Mouse (Mus musculus): Measurements from ENCODE around the gene Eef2. TPM values are rescaled to one million over a fixed set of nuclear protein-coding genes. Genes with fewer than 3 reads are reported as not detected.
A peak's percentile ranks its signal among the peaks of the same experiment; 100 is the strongest.
"Not testable (repeated sequence)": the region's sequence is repeated elsewhere in the genome, so short reads cannot be mapped to it uniquely, and the experiment has no call there.

The Eef2 gene
- polyA plus RNA-seq, 1 experiment from 2014 or later = 537 TPM

DNA sequence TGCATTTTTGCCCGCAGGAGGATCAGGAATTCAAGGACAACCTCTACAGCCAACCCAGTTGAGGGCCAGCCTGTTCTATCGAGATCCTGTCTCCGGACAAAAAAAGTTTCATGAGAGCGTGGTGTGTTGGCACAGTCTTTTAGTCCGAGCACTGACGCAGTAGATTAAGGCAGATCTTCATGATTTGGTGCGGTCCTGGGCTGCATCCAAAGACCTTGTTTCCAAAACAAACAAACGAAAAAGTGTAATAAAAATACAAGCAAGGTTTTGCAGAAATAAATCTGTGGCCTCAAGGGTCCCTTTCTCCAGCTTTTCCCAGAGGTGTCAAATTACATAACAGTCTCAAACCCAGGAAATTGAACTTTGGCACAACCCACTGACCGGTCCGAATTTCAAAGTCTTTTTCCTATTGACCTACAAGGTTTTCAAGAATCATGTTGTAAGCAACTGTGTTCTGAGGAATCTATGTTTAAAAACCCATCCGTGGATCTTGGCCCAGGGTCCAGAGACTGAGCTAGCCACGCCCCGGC, 430 bp upstream of the Eef2 start:
- H3K9ac ChIP-seq = peak overlapping the region; percentile 59
- peaks cover 71% of the 10 kb centered on the region for H3K4me1 ChIP-seq (replicated peaks)
- H3K4me2 ChIP-seq = peak overlapping the region; percentile 58
- peaks cover 38% of the 10 kb centered on the region for H3K36me3 ChIP-seq
- H3K27me3 ChIP-seq = no peaks in the 10 kb centered on the region
- no peaks in the 10 kb centered on the region for H3K9me3 ChIP-seq
- peak overlapping the region; percentile 97 for H3K27ac ChIP-seq (replicated peaks)
- WGBS = 7% methylated on average over 13 of the region's 13 CpGs
- no peak for ATAC-seq (ENCODE audit: low read depth)
- peak overlapping the region; percentile 91 for H3K4me3 ChIP-seq

DNA sequence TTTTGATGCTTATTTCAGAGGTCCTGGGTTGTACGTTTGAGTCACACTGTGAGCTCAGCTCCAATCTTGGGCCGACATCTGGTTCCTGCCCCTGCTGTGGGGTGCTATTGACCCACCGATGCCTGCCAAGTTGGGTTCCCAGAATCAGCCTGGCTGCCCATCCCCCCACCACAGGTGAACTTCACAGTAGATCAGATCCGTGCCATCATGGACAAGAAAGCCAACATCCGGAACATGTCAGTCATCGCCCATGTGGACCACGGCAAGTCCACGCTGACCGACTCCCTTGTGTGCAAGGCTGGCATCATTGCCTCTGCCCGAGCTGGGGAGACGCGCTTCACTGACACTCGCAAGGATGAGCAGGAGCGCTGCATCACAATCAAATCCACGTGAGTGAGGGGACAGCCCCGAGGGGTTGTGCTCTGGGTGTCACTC, 1.1 kb downstream of the Eef2 start:
- ATAC-seq (ENCODE audit: low read depth) = no peak
- Histone ChIP-seq H3K9ac (peak overlapping the region; percentile 97), H3K4me3 (peak overlapping the region; percentile 91), H3K27me3 (no peaks in the 10 kb centered on the region), H3K4me1 (replicated peaks) (peaks cover 86% of the 10 kb centered on the region), H3K27ac (replicated peaks) (peak overlapping the region; percentile 92), H3K36me3 (peaks cover 53% of the 10 kb centered on the region), H3K9me3 (no peaks in the 10 kb centered on the region), H3K4me2 (peak overlapping the region; percentile 98)
- WGBS = 14% methylated on average over 16 of the region's 16 CpGs

DNA sequence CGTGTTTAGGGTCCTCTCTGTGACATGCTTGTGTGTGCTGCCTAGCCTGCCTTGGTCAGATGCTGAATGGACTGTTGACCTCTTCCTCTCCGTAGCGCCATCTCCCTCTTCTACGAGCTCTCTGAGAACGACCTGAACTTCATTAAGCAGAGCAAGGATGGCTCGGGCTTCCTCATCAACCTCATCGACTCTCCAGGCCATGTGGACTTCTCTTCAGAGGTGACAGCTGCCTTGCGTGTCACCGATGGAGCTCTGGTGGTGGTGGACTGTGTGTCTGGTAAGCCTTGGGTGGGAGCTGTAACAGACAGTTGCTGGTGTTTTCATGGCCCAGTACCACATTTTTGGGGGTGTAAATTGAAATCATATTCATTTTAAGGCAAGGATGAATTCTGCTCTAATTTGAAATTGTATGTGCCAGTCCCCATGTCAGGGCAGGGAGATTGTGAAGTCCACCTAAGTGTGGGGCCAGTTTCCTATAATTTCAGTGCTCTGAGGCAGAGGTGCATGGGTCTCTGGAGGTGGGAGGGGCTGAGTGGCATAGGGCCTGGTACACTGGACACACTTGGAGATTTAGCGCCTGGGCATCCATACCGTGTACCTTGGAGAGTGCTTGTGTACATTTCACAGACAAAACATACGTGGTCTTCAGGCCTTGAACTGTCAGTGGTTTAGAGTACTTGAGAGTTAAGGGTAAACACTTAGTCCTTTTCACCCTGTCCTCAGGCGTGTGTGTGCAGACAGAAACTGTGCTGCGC, 1.7 kb downstream of the Eef2 start:
- 69% methylated on average over 14 of the region's 14 CpGs for WGBS

DNA sequence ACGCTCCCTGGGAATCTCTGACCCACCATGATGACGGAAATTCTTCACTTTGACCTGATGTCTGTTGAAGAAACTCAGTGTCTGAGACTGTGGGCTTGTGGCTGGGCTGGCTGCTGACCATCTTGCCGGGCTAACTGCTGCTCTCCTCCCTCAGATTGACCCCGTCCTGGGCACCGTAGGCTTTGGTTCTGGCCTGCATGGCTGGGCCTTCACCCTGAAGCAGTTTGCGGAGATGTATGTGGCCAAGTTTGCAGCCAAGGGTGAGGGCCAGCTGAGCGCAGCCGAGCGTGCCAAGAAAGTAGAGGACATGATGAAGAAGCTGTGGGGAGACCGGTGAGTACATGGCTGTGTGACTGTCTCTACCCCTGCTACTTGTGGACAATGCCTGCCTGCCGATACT, 2.5 kb downstream of the Eef2 start:
- Histone ChIP-seq H3K4me3 (0 out of 2 replicates have a peak overlapping the region, but pooled peaks have one; percentile 91), H3K4me1 (replicated peaks) (peaks cover 78% of the 10 kb centered on the region), H3K9me3 (no peaks in the 10 kb centered on the region), H3K9ac (no peak overlapping the region), H3K27me3 (no peaks in the 10 kb centered on the region), H3K27ac (replicated peaks) (no peak overlapping the region), H3K36me3 (peaks cover 53% of the 10 kb centered on the region), H3K4me2 (no peak overlapping the region)
- no peak for ATAC-seq (ENCODE audit: low read depth)
- 96% methylated on average over 11 of the region's 11 CpGs for WGBS

More for the DNA sequence above, 1.7 kb downstream of the Eef2 start:
- H3K36me3 ChIP-seq = peaks cover 53% of the 10 kb centered on the region
- H3K9ac ChIP-seq = peak overlapping the region; percentile 97
- H3K4me2 ChIP-seq = peak overlapping the region; percentile 98
- no peaks in the 10 kb centered on the region for H3K9me3 ChIP-seq
- peaks cover 80% of the 10 kb centered on the region for H3K4me1 ChIP-seq (replicated peaks)
- H3K27me3 ChIP-seq = no peaks in the 10 kb centered on the region
- no peak overlapping the region for H3K27ac ChIP-seq (replicated peaks)
- peak overlapping the region; percentile 91 for H3K4me3 ChIP-seq
- no peak for ATAC-seq (ENCODE audit: low read depth)

DNA sequence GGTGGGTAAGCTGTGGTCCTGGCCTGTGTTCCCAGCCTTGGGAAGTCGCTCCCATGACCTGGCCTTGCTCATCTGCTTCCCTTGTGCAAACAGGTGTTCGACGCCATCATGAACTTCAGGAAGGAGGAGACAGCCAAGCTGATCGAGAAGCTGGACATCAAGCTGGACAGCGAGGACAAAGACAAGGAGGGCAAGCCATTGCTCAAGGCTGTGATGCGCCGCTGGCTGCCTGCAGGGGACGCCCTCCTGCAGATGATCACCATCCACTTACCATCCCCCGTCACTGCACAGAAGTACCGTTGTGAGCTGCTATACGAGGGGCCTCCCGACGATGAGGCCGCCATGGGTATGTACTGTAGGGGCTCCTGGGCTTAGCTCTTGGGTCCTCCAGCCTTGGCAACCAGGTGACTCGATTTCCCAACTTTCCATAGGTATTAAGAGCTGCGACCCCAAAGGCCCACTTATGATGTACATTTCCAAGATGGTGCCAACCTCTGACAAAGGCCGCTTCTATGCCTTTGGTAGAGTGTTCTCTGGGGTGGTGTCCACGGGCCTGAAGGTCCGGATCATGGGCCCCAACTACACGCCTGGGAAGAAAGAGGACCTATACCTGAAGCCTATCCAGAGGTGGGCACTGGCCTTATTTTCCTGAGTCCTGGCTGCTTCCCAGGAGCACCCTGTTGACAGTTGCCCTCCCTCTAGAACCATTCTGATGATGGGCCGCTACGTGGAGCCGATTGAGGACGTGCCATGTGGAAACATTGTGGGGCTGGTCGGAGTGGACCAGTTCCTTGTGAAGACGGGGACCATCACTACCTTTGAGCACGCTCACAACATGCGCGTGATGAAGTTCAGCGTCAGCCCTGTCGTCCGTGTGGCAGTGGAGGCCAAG, 3.3 kb downstream of the Eef2 start:
- Histone ChIP-seq H3K4me1 (replicated peaks) (peaks cover 78% of the 10 kb centered on the region), H3K9ac (no peak overlapping the region), H3K36me3 (peaks cover 60% of the 10 kb centered on the region), H3K27me3 (no peaks in the 10 kb centered on the region), H3K27ac (replicated peaks) (no peak overlapping the region; the same call in none of the 2 replicates), H3K4me2 (no peak overlapping the region), H3K4me3 (no peak overlapping the region), H3K9me3 (no peaks in the 10 kb centered on the region)
- 91% methylated on average over 32 of the region's 32 CpGs for WGBS
- ATAC-seq (ENCODE audit: low read depth) = no peak

DNA sequence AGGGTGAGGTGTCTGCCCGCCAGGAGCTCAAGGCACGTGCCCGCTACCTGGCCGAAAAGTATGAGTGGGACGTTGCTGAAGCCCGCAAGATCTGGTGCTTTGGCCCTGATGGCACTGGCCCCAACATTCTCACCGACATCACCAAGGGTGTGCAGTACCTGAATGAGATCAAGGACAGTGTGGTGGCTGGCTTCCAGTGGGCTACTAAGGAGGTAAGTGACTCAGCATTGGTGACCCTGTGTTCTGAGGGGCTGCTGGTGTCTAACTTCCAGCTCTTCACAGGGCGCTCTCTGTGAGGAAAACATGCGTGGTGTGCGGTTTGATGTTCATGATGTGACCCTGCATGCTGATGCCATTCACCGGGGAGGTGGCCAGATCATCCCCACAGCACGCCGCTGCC, 4.5 kb downstream of the Eef2 start:
- Histone ChIP-seq H3K27me3 (no peaks in the 10 kb centered on the region), H3K27ac (replicated peaks) (no peak overlapping the region), H3K9ac (no peak overlapping the region), H3K9me3 (no peaks in the 10 kb centered on the region), H3K36me3 (peaks cover 71% of the 10 kb centered on the region), H3K4me1 (replicated peaks) (peaks cover 68% of the 10 kb centered on the region), H3K4me2 (no peak overlapping the region), H3K4me3 (no peak overlapping the region)
- no peak for ATAC-seq (ENCODE audit: low read depth)
- 94% methylated on average over 13 of the region's 13 CpGs for WGBS

DNA sequence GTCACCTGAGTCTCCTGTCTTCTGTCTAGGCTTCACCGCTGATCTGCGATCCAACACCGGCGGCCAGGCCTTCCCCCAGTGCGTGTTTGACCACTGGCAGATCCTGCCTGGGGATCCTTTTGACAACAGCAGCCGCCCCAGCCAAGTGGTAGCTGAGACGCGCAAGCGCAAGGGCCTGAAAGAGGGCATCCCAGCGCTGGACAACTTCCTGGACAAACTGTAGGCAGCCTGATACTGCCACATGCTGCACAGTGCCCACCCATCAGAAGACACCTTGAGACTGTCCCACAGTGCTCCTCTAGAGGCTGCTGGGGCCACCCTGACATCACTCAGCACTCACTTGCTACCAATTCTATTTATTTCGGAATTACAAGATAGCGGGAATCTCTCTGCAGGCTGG, 5.4 kb downstream of the Eef2 start:
- not testable (repeated sequence) for H3K27me3 ChIP-seq; H3K4me3 ChIP-seq; H3K4me2 ChIP-seq; H3K9ac ChIP-seq; ATAC-seq (ENCODE audit: low read depth); H3K9me3 ChIP-seq
- WGBS = 83% methylated on average over 12 of the region's 12 CpGs
- H3K4me1 ChIP-seq (replicated peaks) = peaks cover 66% of the 10 kb centered on the region
- H3K27ac ChIP-seq (replicated peaks) = peak overlapping the region; percentile 72; the same call in 1 of the 2 replicates
- peaks cover 77% of the 10 kb centered on the region for H3K36me3 ChIP-seq

DNA sequence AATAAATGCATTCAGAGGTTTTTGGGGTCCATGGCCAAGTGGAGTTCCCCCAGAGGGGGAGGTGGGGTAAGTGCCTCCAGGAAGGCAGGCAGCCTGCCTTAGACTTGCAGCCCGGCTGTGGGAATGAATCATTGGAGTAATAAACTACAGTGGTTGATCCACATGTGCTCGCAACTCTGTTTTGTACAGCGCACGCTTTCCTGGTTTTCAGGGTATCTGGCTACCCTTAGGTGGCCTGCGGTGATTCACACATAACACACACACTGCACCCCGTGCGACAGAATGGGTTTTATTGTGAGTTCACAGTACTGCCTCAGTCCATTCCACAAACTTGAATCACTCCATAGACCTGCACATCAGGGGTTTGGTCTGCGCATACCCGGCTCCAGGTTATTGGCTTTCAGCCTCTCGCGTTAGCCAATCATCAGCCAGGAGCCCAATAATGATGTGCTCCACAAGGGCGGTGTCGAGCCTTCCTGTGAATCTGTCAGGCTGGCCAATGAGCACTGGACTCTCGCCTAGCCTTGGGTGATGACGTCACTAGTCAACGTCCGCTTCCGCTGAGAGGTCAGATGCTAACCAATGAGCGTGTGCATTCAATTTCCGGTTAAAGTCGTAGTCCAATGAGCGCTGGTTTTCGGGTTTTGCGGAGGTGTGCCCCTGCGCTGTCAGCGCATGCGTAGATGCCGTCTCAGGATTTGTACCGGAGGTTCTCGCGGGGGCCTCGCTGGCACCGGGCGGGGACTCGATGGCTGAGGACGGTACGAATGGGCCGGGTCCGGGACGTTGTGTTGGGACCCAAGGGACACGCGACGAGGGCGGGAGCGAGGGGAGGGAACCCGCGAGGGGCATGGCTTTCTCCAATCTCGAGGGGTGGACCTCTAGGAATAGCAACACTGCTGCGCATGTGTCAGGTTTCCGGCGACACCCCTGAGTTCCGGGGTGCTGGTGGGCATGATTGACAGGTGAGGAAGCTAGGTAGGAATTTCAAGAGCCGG, 6.2 kb downstream of the Eef2 start, which contains the start of gene Dapk3:
Gene Dapk3 (plus strand): TSS at position 670 of the 998 bp plus-strand sequence.
- WGBS = 4% methylated on average over 53 of the region's 53 CpGs
- Histone ChIP-seq H3K9ac (peak within 1 kb of the TSS; percentile 81), H3K9me3 (no peaks in the 10 kb centered on the region), H3K27ac (replicated peaks) (peak within 1 kb of the TSS; percentile 90), H3K4me1 (replicated peaks) (peaks cover 61% of the 10 kb centered on the region), H3K27me3 (no peaks in the 10 kb centered on the region), H3K4me2 (peak within 1 kb of the TSS; percentile 61), H3K36me3 (peaks cover 80% of the 10 kb centered on the region), H3K4me3 (peak within 1 kb of the TSS; percentile 71)
- peak; percentile 94 for ATAC-seq (ENCODE audit: low read depth)

DNA sequence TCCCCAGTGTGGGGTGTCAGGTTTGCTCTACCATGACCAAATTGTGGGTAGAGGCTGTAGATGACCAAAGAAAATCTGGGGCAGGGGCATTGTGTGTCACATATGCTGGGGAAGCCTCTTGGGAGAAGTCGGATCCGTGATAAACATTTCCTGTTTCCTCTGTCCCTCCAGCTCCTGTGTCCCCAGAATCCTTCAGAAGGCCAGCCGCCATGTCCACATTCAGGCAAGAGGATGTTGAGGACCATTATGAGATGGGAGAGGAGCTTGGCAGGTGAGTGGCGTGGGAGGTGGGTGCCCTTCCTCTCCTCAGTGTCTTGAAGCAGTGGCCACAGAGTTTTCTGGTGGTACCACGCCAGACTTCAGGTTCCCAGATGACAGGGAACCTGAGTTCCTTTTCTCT, 7.4 kb downstream of the Eef2 start, which contains the start of gene 4930442H23Rik:
Gene 4930442H23Rik (minus strand): TSS at position 45 of the 400 bp plus-strand sequence.
- no peak for ATAC-seq (ENCODE audit: low read depth)

DNA sequence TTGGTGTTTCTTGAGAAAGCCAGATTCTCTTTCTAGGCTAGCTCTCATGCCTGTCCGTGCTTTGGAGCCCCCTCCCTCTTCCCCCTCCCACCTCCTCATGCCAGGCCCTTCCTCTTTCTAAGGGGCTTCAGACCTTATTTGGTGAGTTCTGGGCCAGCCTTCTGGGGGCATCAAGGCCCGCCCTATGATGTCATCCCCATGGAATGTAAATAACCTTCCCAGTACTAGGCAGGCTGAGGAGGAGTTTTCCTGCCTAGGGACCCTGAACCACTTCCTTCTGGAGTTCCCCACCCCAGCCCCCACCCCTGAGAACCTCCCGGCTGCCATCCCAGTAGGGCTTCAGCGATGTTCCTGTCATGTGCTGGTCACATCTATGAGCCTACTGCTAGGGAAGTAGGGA, 8.3 kb downstream of the Eef2 start:
- Histone ChIP-seq H3K9me3 (no peaks in the 10 kb centered on the region), H3K4me2 (no peak overlapping the region), H3K9ac (no peak overlapping the region), H3K27ac (replicated peaks) (no peak overlapping the region), H3K4me3 (no peak overlapping the region), H3K36me3 (peaks cover 68% of the 10 kb centered on the region), H3K27me3 (no peaks in the 10 kb centered on the region), H3K4me1 (replicated peaks) (peaks cover 40% of the 10 kb centered on the region)
- 68% methylated on average over 4 of the region's 4 CpGs for WGBS
- ATAC-seq (ENCODE audit: low read depth) = no peak

More for the DNA sequence above, 7.4 kb downstream of the Eef2 start, which contains the start of gene 4930442H23Rik:
- Histone ChIP-seq H3K9me3 (no peaks in the 10 kb centered on the region), H3K4me3 (peak within 1 kb of the TSS; percentile 71), H3K36me3 (peaks cover 73% of the 10 kb centered on the region), H3K4me1 (replicated peaks) (peaks cover 50% of the 10 kb centered on the region), H3K9ac (peak within 1 kb of the TSS; percentile 81), H3K4me2 (peak within 1 kb of the TSS; percentile 61), H3K27ac (replicated peaks) (peak within 1 kb of the TSS; percentile 90), H3K27me3 (no peaks in the 10 kb centered on the region)
- WGBS = 87% methylated on average over 5 of the region's 5 CpGs

DNA sequence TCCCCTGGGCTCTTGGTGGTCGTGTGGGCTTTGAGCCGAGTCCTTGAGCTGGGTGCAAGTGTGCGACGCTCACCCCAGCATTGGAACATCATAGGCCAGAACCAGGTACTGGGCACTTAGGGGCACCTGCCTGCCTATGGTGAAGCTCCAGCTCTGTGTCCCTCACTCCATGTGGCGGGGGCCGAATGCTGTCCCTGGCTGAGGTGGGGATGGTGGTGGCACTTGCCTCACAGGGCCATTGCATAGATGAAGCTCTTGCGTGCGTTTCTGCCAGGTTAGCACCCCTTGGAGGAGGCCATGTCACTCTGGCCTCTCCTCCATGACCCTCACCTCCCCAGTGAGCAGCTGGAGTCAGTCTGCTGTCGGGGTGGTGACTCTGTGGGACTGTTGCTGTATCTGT, 10.7 kb downstream of the Eef2 start:
- Histone ChIP-seq H3K27me3 (no peaks in the 10 kb centered on the region), H3K4me3 (no peak overlapping the region), H3K36me3 (peaks cover 61% of the 10 kb centered on the region), H3K9me3 (no peaks in the 10 kb centered on the region), H3K4me1 (replicated peaks) (peaks cover 27% of the 10 kb centered on the region), H3K4me2 (no peak overlapping the region), H3K9ac (no peak overlapping the region), H3K27ac (replicated peaks) (no peak overlapping the region)
- WGBS = 97% methylated on average over 9 of the region's 9 CpGs
- no peak for ATAC-seq (ENCODE audit: low read depth)

Data from neural tube, embryonic 13.5 days (tissue).